Comparison of ENCODE assay signal across 8 mouse cellular contexts in the genomic region with DNA sequence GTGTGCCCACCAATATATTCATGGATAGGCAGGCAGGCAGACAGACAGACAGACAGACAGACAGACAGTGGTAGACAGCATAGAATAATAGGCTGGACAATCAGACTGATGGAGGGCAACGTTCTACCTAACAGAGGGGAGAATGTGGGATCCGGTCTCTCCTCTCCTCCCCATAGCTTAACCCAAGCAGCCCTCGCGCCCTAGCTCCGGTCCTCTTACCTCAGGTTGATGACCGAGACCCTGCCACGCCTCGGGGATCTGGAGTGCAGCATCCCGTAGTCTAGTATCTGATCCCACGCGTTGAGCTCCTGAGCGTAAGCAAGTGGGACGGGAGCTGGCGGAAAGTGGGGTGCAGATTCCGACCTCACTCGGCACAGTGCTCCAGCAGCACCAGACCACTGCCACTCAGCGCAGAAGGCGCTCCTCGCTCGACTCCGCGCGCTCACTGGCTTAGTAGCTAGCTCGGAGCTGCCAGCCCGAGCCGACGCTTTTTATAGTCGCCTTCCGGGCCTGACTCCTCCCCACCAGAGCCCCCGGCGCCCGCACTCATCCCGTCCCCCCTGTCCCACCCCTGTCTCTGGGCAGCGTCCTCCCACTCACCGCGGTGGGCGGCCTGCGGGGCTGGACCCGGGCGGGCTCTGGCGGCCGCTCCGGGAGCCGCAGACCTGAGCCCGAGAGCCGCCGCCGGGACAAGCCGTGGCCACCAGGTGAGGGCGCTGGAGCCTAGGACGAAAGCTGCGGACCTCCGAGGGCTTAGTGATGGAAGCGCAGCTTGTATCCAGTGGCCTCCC. TPM values are rescaled to one million over a fixed set of nuclear protein-coding genes. Genes with fewer than 3 reads are reported as not detected.
A peak's percentile ranks its signal among the peaks of the same experiment; 100 is the strongest.
DNase-seq lines count a peak whose midpoint lies in the region; ATAC-seq lines count a peak whose summit lies in the region.

A gene (minus strand): TSS at position 464 of the 791 bp plus-strand sequence.

- no peaks in the 10 kb centered on the region for H3K9me3 ChIP-seq in hindbrain, embryonic 13.5 days
- H3K9me3 ChIP-seq in lung, embryonic 16.5 days (ENCODE audit: control insufficient read depth, low read length), result no peaks in the 10 kb centered on the region

- WGBS in hindbrain, embryonic 13.5 days, result 1% methylated on average over 54 of the region's 54 CpGs
- WGBS in lung, embryonic 16.5 days, result under 1% methylated on average over 54 of the region's 54 CpGs

- ATAC-seq in hindbrain, embryonic 13.5 days (ENCODE audit: low FRiP score), result peak; percentile 90
- peak; percentile 90 for ATAC-seq in lung, embryonic 16.5 days (ENCODE audit: low read depth)

- peak within 1 kb of the TSS; percentile 53 for H3K4me3 ChIP-seq in hindbrain, embryonic 13.5 days
- H3K4me3 ChIP-seq in lung, embryonic 16.5 days (ENCODE audit: low read length), result peak within 1 kb of the TSS; percentile 51

- peak within 1 kb of the TSS; percentile 70 for H3K9ac ChIP-seq in hindbrain, embryonic 13.5 days
- peak within 1 kb of the TSS; percentile 46 for H3K9ac ChIP-seq in lung, embryonic 16.5 days (ENCODE audit: low read length)

- H3K4me2 ChIP-seq in hindbrain, embryonic 13.5 days, result peak within 1 kb of the TSS; percentile 86
- peak within 1 kb of the TSS; percentile 86 for H3K4me2 ChIP-seq in lung, embryonic 16.5 days (ENCODE audit: low read depth, low read length)

- no peak within 1 kb of the TSS for H3K27ac ChIP-seq in hindbrain, embryonic 13.5 days
- H3K27ac ChIP-seq in lung, embryonic 16.5 days (ENCODE audit: low read length), result no peak within 1 kb of the TSS

- DNase-seq in R1 (ENCODE audit: low read depth, low spot score), result peak; percentile 70
- peak; percentile 95 to 96 for DNase-seq in cerebellum, postnatal 25 days
- peak; percentile 85 to 87 for DNase-seq in frontal cortex, postnatal 36 days (ENCODE audit: low spot score in 2 of 2)
- DNase-seq in layer of hippocampus, postnatal 14 days (ENCODE audit: low spot score in 2 of 2), result peak; percentile 83 to 86
- DNase-seq in ovary, postnatal 36 days (ENCODE audit: low spot score), result peak; percentile 85
- peak; percentile 18 to 74 for DNase-seq in thymus, postnatal 10 days (ENCODE audit: low spot score in 2 of 2)

- H3K36me3 ChIP-seq in hindbrain, embryonic 13.5 days, result no peaks in the 10 kb centered on the region
- no peaks in the 10 kb centered on the region for H3K36me3 ChIP-seq in lung, embryonic 16.5 days (ENCODE audit: control insufficient read depth, insufficient read depth, low read length)

- peaks cover 17% of the 10 kb centered on the region for H3K4me1 ChIP-seq in hindbrain, embryonic 13.5 days (replicated peaks)
- H3K4me1 ChIP-seq in lung, embryonic 16.5 days (replicated peaks; ENCODE audit: control insufficient read depth, insufficient read depth, low read length), result peaks cover 8% of the 10 kb centered on the region; the same call in 1 of the 2 replicates

- peaks cover 55% of the 10 kb centered on the region for H3K27me3 ChIP-seq in hindbrain, embryonic 13.5 days
- peaks cover 14% of the 10 kb centered on the region for H3K27me3 ChIP-seq in lung, embryonic 16.5 days (ENCODE audit: control insufficient read depth, insufficient read depth, low read depth, low read length)

RNA-seq across cellular contexts. Expression of the gene that starts here (rescaled TPM):
- 0.41 and 0.49 TPM in 2 replicates for polyA plus RNA-seq in hindbrain, embryonic 13.5 days (2015; fragmentation: Nextera tagmentation; extraction: Ambion mirVana)
- total RNA-seq in layer of hippocampus, postnatal 14 days (2021), result 10 to 100 TPM; 21.2 to 22.9 TPM
- 1.4 and 1.5 TPM in 2 replicates for polyA plus RNA-seq in lung, embryonic 16.5 days (2015; fragmentation: Nextera tagmentation; extraction: Ambion mirVana)

Comparison
In these comparisons a context has a peak if more than half of its experiments do, and no peak if none do; other contexts are left out.
1. Peak in ATAC-seq, H3K4me3 ChIP-seq, H3K9ac ChIP-seq and H3K4me2 ChIP-seq in hindbrain, embryonic 13.5 days; RNA of the gene not detected or under 1 TPM.